Mouse (Mus musculus): Measurements from ENCODE around the gene A730071L15Rik.

DNA sequence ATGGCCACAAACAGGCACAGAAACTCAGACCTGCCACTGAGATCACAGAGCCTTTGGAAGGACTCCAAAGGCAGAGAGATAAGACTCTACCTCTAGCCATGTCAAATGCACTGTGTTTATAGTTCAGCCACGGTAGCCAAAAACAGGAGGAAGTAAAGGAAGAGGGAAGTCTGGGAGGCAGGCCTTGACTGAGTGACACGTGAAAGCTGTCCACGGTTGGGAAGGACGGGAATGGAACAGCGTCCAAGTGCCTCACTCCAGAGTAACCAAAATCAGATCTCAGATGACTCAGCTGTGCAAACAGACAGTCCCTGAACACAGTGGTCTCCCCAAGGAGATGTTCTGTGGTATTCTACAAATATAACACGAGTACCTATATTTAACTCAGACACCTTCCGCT, 25.1 kb upstream of the A730071L15Rik start:
- TF ChIP-seq CTCF (IDR thresholded peaks at IDR 0.05; ENCODE audit: borderline replicate concordance, control insufficient read depth, extremely low read depth, insufficient read depth, low read length, poor library complexity) (no peak), POLR2A (IDR thresholded peaks at IDR 0.05; ENCODE audit: control insufficient read depth, extremely low read depth, insufficient read depth, low read length, poor library complexity) (no peak)
